Mouse (Mus musculus) lung, postnatal 0 days (tissue): ENCODE data around the gene Hbb-bh2. TPM values are rescaled to one million over a fixed set of nuclear protein-coding genes. Genes with fewer than 3 reads are reported as not detected.
A peak's percentile ranks its signal among the peaks of the same experiment; 100 is the strongest.
"Not testable (repeated sequence)": the region's sequence is repeated elsewhere in the genome, so short reads cannot be mapped to it uniquely, and the experiment has no call there.

Experiments
- ATAC-seq: fragments of 200-750 bp; cut with Nextera tagmentation; 2 replicates; pipeline ENCODE4 v1.8.0; 2017; ENCODE audit warnings: moderate library complexity
- DNase-seq: peaks from one replicate; pipeline ENCODE4 v3.0.0-alpha.2; 2016; ENCODE audit warnings: low spot score
- H3K27ac ChIP-seq: fragments of 300-500 bp; sonication (generic); 2 replicates; pipeline ENCODE4 v1.5.1; 2014; ENCODE audit warnings: antibody characterized with exemption, mild to moderate bottlenecking, low read length, mixed read lengths
- H3K27me3 ChIP-seq: fragments of 300-500 bp; sonication (generic); replicated peaks from 2 replicates; pipeline ENCODE4 v1.6.1; 2014; ENCODE audit warnings: low read length, mixed read lengths; ENCODE audit not compliant: insufficient read depth
- H3K36me3 ChIP-seq: fragments of 300-500 bp; sonication (generic); 2 replicates; pipeline ENCODE4 v1.6.1; 2014; ENCODE audit warnings: low read length, mixed read lengths; ENCODE audit not compliant: insufficient read depth
- H3K4me1 ChIP-seq: fragments of 300-500 bp; sonication (generic); 2 replicates; pipeline ENCODE4 v1.6.1; 2014; ENCODE audit warnings: antibody characterized with exemption, low read depth, low read length, mixed read lengths; ENCODE audit not compliant: insufficient read depth
- H3K4me2 ChIP-seq: fragments of 300-500 bp; sonication (generic); replicated peaks from 2 replicates; pipeline ENCODE4 v1.6.1; 2014; ENCODE audit warnings: low read depth, mild to moderate bottlenecking, low read length, moderate library complexity, mixed read lengths
- H3K4me3 ChIP-seq: fragments of 300-500 bp; sonication (generic); 2 replicates; pipeline ENCODE4 v1.5.1; 2014; ENCODE audit warnings: low read depth, low read length
- H3K9ac ChIP-seq: fragments of 300-500 bp; sonication (generic); replicated peaks from 2 replicates; pipeline ENCODE4 v1.6.1; 2014; ENCODE audit warnings: low read depth, mild to moderate bottlenecking
- H3K9me3 ChIP-seq: fragments of 300-500 bp; sonication (generic); 2 replicates; pipeline ENCODE4 v1.6.1; 2016; ENCODE audit warnings: low read length, mixed read lengths
- CTCF ChIP-seq: IDR thresholded peaks from 2 replicates; pipeline ENCODE4 v1.5.1; 2016; ENCODE audit warnings: antibody characterized with exemption, mild to moderate bottlenecking
- EP300 ChIP-seq: IDR thresholded peaks from 2 replicates; pipeline ENCODE4 v1.6.1; 2016; ENCODE audit warnings: antibody characterized with exemption, mild to moderate bottlenecking, control low read depth
- WGBS: fragments of 180-500 bp; shearing (Covaris S2); extraction: QIAGEN DNeasy Blood & Tissue Kit; methylation state at CpG from one replicate; pipeline ENCODE4 v1.1.7; 2014; 5-methylcytosine and 5-hydroxymethylcytosine counted together
- polyA plus RNA-seq: library from polyadenylated mRNA; unstranded; fragments of >200 nt; fragmentation: Nextera tagmentation; extraction: Ambion mirVana; gene quantifications from 2 replicates; pipeline ENCODE4 v1.2.1, GENCODE M21; 2015

Hbb-bh2 gene
- polyA plus RNA-seq, 1 experiment from 2014 or later, result not detected

DNA sequence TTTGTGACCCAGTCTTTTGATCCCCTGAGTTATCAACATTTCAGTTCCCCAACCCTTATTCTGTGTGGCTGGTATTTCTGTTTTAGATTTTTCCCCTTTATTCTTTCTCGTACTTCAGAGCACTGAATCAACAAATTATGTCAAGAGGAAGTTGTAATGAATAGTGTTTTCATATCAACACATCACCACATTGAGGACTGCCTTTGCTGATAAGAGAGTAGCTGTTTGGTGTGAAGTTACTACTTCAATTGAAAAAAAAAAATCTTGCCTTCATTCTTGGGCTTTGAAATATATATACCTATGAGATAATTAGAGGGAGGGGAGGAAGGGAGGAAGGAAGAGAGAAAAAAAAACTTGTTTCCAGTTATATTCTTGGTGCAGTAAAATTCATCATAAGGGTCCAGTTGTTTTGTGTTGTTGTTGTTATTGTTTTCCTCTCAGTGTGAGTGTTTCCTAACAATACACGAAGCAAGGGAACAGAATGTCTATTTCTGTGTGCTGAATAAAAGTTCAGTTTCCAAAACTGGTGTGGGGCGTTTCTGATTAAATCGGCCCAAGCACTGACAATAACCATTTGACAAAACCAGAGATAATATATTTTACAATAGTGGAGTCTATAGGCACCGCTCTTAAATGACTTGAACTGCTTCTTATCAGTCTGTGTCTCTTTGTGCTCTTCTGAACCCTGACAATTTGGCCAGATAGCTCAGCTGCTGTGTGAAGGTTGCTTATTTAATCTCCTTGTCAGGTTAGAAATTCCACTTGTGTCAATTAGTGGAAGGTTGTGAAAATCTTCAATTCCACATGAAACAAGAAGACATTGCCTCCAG lies 31.1 kb downstream of the Hbb-bh2 start:
- Histone ChIP-seq H3K9me3 (no peaks in the 10 kb centered on the region), H3K4me2 (no peak overlapping the region), H3K36me3 (no peaks in the 10 kb centered on the region), H3K4me1 (no peaks in the 10 kb centered on the region), H3K9ac (no peak overlapping the region), H3K4me3 (no peak overlapping the region), H3K27me3 (no peaks in the 10 kb centered on the region), H3K27ac (no peak overlapping the region)
- DNase-seq (no peak), ATAC-seq (no peak)
- TF ChIP-seq EP300, result no peak
- no peak for TF ChIP-seq CTCF
- WGBS, result 32% methylated on average over 5 of the region's 5 CpGs

DNA sequence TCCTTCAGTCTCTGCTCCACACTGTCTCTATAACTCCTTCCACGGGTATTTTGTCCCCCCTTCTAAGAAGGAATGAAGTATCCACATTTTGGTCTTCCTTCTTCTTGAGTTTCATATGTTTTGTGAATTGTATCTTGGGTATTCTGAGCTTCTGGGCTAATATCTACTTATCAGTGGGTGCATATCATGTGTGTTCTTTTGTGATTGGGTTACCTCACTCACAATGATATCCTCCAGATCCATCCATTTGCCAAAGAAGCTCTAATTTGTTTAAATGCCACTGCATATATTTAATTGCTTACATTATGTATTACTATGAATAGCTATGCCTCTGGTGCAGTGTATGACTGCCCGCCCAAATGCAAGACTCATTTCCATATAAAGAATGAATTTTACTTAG lies 32.2 kb downstream of the Hbb-bh2 start:
- not testable (repeated sequence) for DNase-seq, H3K27me3 ChIP-seq, H3K4me1 ChIP-seq, H3K9ac ChIP-seq, H3K27ac ChIP-seq, ATAC-seq, H3K4me2 ChIP-seq, H3K4me3 ChIP-seq, H3K9me3 ChIP-seq, H3K36me3 ChIP-seq
- WGBS, result 66% methylated on average over 2 of the region's 2 CpGs

DNA sequence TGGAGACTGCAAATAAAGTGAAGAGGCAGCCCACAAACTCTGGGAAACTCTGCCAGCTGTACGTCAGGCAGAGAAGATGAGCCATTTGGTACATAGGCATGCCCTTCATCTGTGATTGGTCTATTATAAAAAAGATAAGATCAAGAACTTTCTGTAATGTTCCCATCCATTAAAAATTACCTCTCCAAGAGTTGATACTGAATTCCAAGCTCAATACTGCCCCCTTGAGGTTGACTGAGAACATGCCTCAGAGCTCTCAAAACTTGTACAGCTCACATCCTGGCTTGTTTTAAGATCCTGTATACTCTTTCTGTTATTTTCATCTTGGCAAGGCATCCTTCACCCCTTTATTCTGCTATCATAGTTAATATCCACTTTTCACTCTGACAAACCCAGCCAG lies 33.5 kb downstream of the Hbb-bh2 start:
- Histone ChIP-seq H3K27ac (no peak overlapping the region), H3K4me3 (no peak overlapping the region), H3K9ac (no peak overlapping the region), H3K36me3 (no peaks in the 10 kb centered on the region), H3K4me1 (no peaks in the 10 kb centered on the region), H3K9me3 (no peaks in the 10 kb centered on the region), H3K27me3 (no peaks in the 10 kb centered on the region), H3K4me2 (no peak overlapping the region)
- 52% methylated on average over 1 of the region's 1 CpGs for WGBS
- DNase-seq, result peak; percentile 32
- TF ChIP-seq CTCF (peak; percentile 57), EP300 (no peak)
- ATAC-seq, result no peak

DNA sequence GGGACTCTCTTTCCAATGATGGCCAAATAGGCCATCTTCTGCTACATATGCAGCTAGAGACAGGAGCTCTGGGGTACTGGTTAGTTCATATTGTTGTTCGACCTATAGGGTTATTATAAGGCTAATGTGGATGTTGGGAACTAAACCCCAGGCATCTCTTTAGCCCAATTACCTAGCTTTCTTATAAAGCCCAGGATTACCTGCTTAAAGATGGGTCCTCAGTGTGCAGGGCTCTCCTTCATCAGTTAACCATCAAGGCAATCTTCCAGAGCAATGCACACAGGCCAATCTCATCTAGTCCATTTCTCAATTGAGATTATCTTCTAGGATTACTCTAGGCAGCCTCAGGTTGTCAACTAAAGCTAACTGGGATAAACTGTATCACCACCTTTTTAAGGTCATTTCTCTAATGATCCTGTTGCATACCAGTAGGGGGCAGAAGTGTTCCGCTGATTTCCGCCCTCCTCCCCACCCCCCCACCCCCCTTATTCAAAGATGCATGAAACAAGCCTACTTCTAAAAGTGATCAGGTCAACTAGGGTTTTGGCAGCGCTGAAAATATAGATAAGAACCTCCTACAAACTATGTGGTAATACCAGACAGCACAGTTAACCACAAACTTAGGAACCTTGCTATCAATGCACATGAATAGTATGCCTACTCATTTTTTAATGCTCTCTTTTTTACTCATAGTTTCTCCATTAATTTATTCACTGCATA lies 47.5 kb downstream of the Hbb-bh2 start:
- no peak overlapping the region for H3K4me2 ChIP-seq
- ATAC-seq (no peak), DNase-seq (no peak)
- no peaks in the 10 kb centered on the region for H3K27me3 ChIP-seq
- H3K4me3 ChIP-seq, result no peak overlapping the region
- WGBS, result 17% methylated on average over 4 of the region's 4 CpGs
- no peaks in the 10 kb centered on the region for H3K4me1 ChIP-seq
- no peaks in the 10 kb centered on the region for H3K36me3 ChIP-seq
- no peak overlapping the region for H3K27ac ChIP-seq
- no peaks in the 10 kb centered on the region for H3K9me3 ChIP-seq
- TF ChIP-seq CTCF, result no peak
- no peak for TF ChIP-seq EP300
- H3K9ac ChIP-seq, result no peak overlapping the region

DNA sequence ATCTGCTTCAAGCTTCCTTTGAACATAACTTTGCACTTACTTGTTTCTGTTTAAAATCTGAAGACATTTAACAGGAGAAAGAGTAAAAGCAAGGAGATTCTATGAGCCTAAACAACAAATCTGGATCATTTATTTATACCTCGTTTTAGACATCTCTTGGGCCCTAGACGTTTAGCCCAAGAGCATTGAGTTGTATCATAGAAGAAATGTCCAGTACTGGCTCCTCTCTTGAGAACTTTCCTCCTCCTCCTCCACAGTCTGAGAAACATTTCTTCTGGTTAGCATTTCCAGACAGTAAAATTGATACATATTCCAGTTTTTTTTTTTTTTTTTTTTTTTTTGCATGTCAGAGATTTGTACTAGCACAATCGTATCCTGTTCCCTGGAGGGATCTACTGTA lies 48.6 kb downstream of the Hbb-bh2 start, which contains the start of gene Olfr67:
TSS of gene Olfr67 (minus strand) at position 101 of the 400 bp plus-strand sequence.
- H3K4me3 ChIP-seq, result no peak within 1 kb of the TSS
- WGBS, result 59% methylated on average over 3 of the region's 3 CpGs
- no peaks in the 10 kb centered on the region for H3K27me3 ChIP-seq
- no peak within 1 kb of the TSS for H3K9ac ChIP-seq
- no peak within 1 kb of the TSS for H3K4me2 ChIP-seq
- DNase-seq, result no peak
- no peak for ATAC-seq
- TF ChIP-seq CTCF, result no peak
- no peak for TF ChIP-seq EP300
- no peaks in the 10 kb centered on the region for H3K9me3 ChIP-seq
- no peaks in the 10 kb centered on the region for H3K4me1 ChIP-seq
- H3K36me3 ChIP-seq, result no peaks in the 10 kb centered on the region
- H3K27ac ChIP-seq, result no peak within 1 kb of the TSS

Other genes with a start within 250 kb of the Hbb-bh2 start
- not detected in 2 replicates for gene Olfr619, start 239.9 kb downstream of the Hbb-bh2 start, polyA plus RNA-seq
- not detected in 2 replicates for gene Olfr620, start 228.0 kb downstream of the Hbb-bh2 start, polyA plus RNA-seq
- not detected in 2 replicates for gene Olfr622, start 197.8 kb downstream of the Hbb-bh2 start, polyA plus RNA-seq
- gene Olfr623, start 176.8 kb downstream of the Hbb-bh2 start, polyA plus RNA-seq, result not detected in 2 replicates
- gene Olfr624, start 169.3 kb downstream of the Hbb-bh2 start, polyA plus RNA-seq, result 0.02 and 0.05 TPM in 2 replicates
- not detected in 2 replicates for gene Olfr625-ps1, start 157.8 kb downstream of the Hbb-bh2 start, polyA plus RNA-seq
- not detected in 2 replicates for gene Olfr243, start 125.8 kb downstream of the Hbb-bh2 start, polyA plus RNA-seq
- gene Olfr628, start 110.1 kb downstream of the Hbb-bh2 start, polyA plus RNA-seq, result not detected in 2 replicates
- not detected in 2 replicates for gene Olfr629, start 95.6 kb downstream of the Hbb-bh2 start, polyA plus RNA-seq
- not detected in 2 replicates for gene Olfr630, start 83.2 kb downstream of the Hbb-bh2 start, polyA plus RNA-seq
- gene Olfr69, start 68.9 kb downstream of the Hbb-bh2 start, polyA plus RNA-seq, result 0.05 TPM in 1 of 2 replicates, not detected in the other
- not detected in 2 replicates for gene Olfr68, start 60.8 kb downstream of the Hbb-bh2 start, polyA plus RNA-seq
- gene Olfr67, start 48.7 kb downstream of the Hbb-bh2 start, polyA plus RNA-seq, result not detected in 2 replicates
- 4,793 and 5,487 TPM in 2 replicates for gene Hbb-bt, start 26.5 kb downstream of the Hbb-bh2 start, polyA plus RNA-seq
- gene Hbb-bs, start 12.4 kb downstream of the Hbb-bh2 start, polyA plus RNA-seq, result 19,829 and 23,579 TPM in 2 replicates
- gene Hbb-bh1, start 2.6 kb upstream of the Hbb-bh2 start, polyA plus RNA-seq, result 0.27 TPM in 1 of 2 replicates, not detected in the other
- 11.4 and 11.9 TPM in 2 replicates for gene Hbb-y, start 12.7 kb upstream of the Hbb-bh2 start, polyA plus RNA-seq
- not detected in 2 replicates for gene Olfr66, start 45.7 kb upstream of the Hbb-bh2 start, polyA plus RNA-seq
- not detected in 2 replicates for gene Olfr64, start 54.0 kb upstream of the Hbb-bh2 start, polyA plus RNA-seq
- gene Olfr65, start 63.0 kb upstream of the Hbb-bh2 start, polyA plus RNA-seq, result 0.05 TPM in 1 of 2 replicates, not detected in the other
- not detected in 2 replicates for gene Olfr631, start 88.3 kb upstream of the Hbb-bh2 start, polyA plus RNA-seq
- not detected in 2 replicates for gene Olfr632, start 93.8 kb upstream of the Hbb-bh2 start, polyA plus RNA-seq
- gene Olfr633, start 103.9 kb upstream of the Hbb-bh2 start, polyA plus RNA-seq, result not detected in 2 replicates
- gene Olfr635, start 130.6 kb upstream of the Hbb-bh2 start, polyA plus RNA-seq, result not detected in 2 replicates
- gene Olfr638, start 158.2 kb upstream of the Hbb-bh2 start, polyA plus RNA-seq, result not detected in 2 replicates
- not detected in 2 replicates for gene Olfr639, start 176.8 kb upstream of the Hbb-bh2 start, polyA plus RNA-seq
- gene Olfr640, start 185.1 kb upstream of the Hbb-bh2 start, polyA plus RNA-seq, result not detected in 2 replicates
- not detected in 2 replicates for gene Olfr641, start 194.9 kb upstream of the Hbb-bh2 start, polyA plus RNA-seq
- not detected in 2 replicates for gene Olfr642, start 212.1 kb upstream of the Hbb-bh2 start, polyA plus RNA-seq
- not detected in 2 replicates for gene 4930516K23Rik, start 220.9 kb upstream of the Hbb-bh2 start, polyA plus RNA-seq
- gene Olfr644, start 231.3 kb upstream of the Hbb-bh2 start, polyA plus RNA-seq, result not detected in 2 replicates
- not detected in 2 replicates for gene Olfr645, start 244.9 kb upstream of the Hbb-bh2 start, polyA plus RNA-seq